Mouse (Mus musculus): Measurements from ENCODE around the gene Surf4. TPM values are rescaled to one million over a fixed set of nuclear protein-coding genes. Genes with fewer than 3 reads are reported as not detected.

Surf4 gene
- polyA plus RNA-seq, 1 experiment = 102 TPM

- TF ChIP-seq CTCF (IDR thresholded peaks at IDR 0.05; ENCODE audit: borderline replicate concordance, extremely low read depth, insufficient read depth, insufficient read length) (no peak), POLR2A (IDR thresholded peaks at IDR 0.05; ENCODE audit: borderline replicate concordance, extremely low read depth, insufficient read depth, insufficient read length, poor library complexity, severe bottlenecking) (no peak)
- DNase-seq (ENCODE audit: low read depth) = no peak
Measured at GRCm38 (mm10) chr2:26954735-26955395, 21.1 kb upstream of the Surf4 start.

GRCm38 (mm10) chr2:26952866-26953265, 19.1 kb upstream of the Surf4 start:
- TF ChIP-seq POLR2A (IDR thresholded peaks at IDR 0.05; ENCODE audit: borderline replicate concordance, extremely low read depth, insufficient read depth, insufficient read length, poor library complexity, severe bottlenecking) = no peak
- TF ChIP-seq CTCF (IDR thresholded peaks at IDR 0.05; ENCODE audit: borderline replicate concordance, extremely low read depth, insufficient read depth, insufficient read length) = no peak
- DNase-seq (ENCODE audit: low read depth) = no peak

- no peak for TF ChIP-seq CTCF (IDR thresholded peaks at IDR 0.05; ENCODE audit: borderline replicate concordance, extremely low read depth, insufficient read depth, insufficient read length)
- no peak for DNase-seq (ENCODE audit: low read depth)
Measured at GRCm38 (mm10) chr2:26952193-26952592, 18.5 kb upstream of the Surf4 start.

- TF ChIP-seq CTCF (IDR thresholded peaks at IDR 0.05; ENCODE audit: borderline replicate concordance, extremely low read depth, insufficient read depth, insufficient read length) = no peak
- TF ChIP-seq POLR2A (IDR thresholded peaks at IDR 0.05; ENCODE audit: borderline replicate concordance, extremely low read depth, insufficient read depth, insufficient read length, poor library complexity, severe bottlenecking) = no peak
Measured at GRCm38 (mm10) chr2:26951346-26951905, 17.7 kb upstream of the Surf4 start.

GRCm38 (mm10) chr2:26950411-26950810, 16.7 kb upstream of the Surf4 start:
- no peak for DNase-seq (ENCODE audit: low read depth)
- TF ChIP-seq CTCF (IDR thresholded peaks at IDR 0.05; ENCODE audit: borderline replicate concordance, extremely low read depth, insufficient read depth, insufficient read length) = no peak
- TF ChIP-seq POLR2A (IDR thresholded peaks at IDR 0.05; ENCODE audit: borderline replicate concordance, extremely low read depth, insufficient read depth, insufficient read length, poor library complexity, severe bottlenecking) = no peak

More at GRCm38 (mm10) chr2:26951346-26951905, 17.7 kb upstream of the Surf4 start:
- no peak for DNase-seq (ENCODE audit: low read depth)

- no peak for DNase-seq (ENCODE audit: low read depth)
- no peak for TF ChIP-seq CTCF (IDR thresholded peaks at IDR 0.05; ENCODE audit: borderline replicate concordance, extremely low read depth, insufficient read depth, insufficient read length)
- no peak for TF ChIP-seq POLR2A (IDR thresholded peaks at IDR 0.05; ENCODE audit: borderline replicate concordance, extremely low read depth, insufficient read depth, insufficient read length, poor library complexity, severe bottlenecking)
Measured at GRCm38 (mm10) chr2:26943253-26943652, 9.5 kb upstream of the Surf4 start.

- no peak for DNase-seq (ENCODE audit: low read depth)
- TF ChIP-seq POLR2A (IDR thresholded peaks at IDR 0.05; ENCODE audit: borderline replicate concordance, extremely low read depth, insufficient read depth, insufficient read length, poor library complexity, severe bottlenecking) = no peak
- TF ChIP-seq CTCF (IDR thresholded peaks at IDR 0.05; ENCODE audit: borderline replicate concordance, extremely low read depth, insufficient read depth, insufficient read length) = no peak
Measured at GRCm38 (mm10) chr2:26941539-26941938, 7.8 kb upstream of the Surf4 start.

GRCm38 (mm10) chr2:26936425-26936824, 2.7 kb upstream of the Surf4 start:
- TF ChIP-seq CTCF (IDR thresholded peaks at IDR 0.05; ENCODE audit: borderline replicate concordance, extremely low read depth, insufficient read depth, insufficient read length) (no peak), POLR2A (IDR thresholded peaks at IDR 0.05; ENCODE audit: borderline replicate concordance, extremely low read depth, insufficient read depth, insufficient read length, poor library complexity, severe bottlenecking) (no peak)
- DNase-seq (ENCODE audit: low read depth) = no peak

- TF ChIP-seq CTCF (IDR thresholded peaks at IDR 0.05; ENCODE audit: borderline replicate concordance, extremely low read depth, insufficient read depth, insufficient read length) (no peak), POLR2A (IDR thresholded peaks at IDR 0.05; ENCODE audit: borderline replicate concordance, extremely low read depth, insufficient read depth, insufficient read length, poor library complexity, severe bottlenecking) (no peak)
- no peak for DNase-seq (ENCODE audit: low read depth)
Measured at GRCm38 (mm10) chr2:26935286-26935685, 1.6 kb upstream of the Surf4 start.

GRCm38 (mm10) chr2:26932473-26933303, 1.0 kb downstream of the Surf4 start:
- TF ChIP-seq CTCF (IDR thresholded peaks at IDR 0.05; ENCODE audit: borderline replicate concordance, extremely low read depth, insufficient read depth, insufficient read length) (no peak), POLR2A (IDR thresholded peaks at IDR 0.05; ENCODE audit: borderline replicate concordance, extremely low read depth, insufficient read depth, insufficient read length, poor library complexity, severe bottlenecking) (no peak)
- peak; percentile 18 for DNase-seq (ENCODE audit: low read depth)

GRCm38 (mm10) chr2:26930390-26930789, 3.3 kb downstream of the Surf4 start:
- peak; percentile 79 for DNase-seq (ENCODE audit: low read depth)
- TF ChIP-seq CTCF (IDR thresholded peaks at IDR 0.05; ENCODE audit: borderline replicate concordance, extremely low read depth, insufficient read depth, insufficient read length) (peak; percentile 58; the same call in 1 of the 2 replicates), POLR2A (IDR thresholded peaks at IDR 0.05; ENCODE audit: borderline replicate concordance, extremely low read depth, insufficient read depth, insufficient read length, poor library complexity, severe bottlenecking) (no peak)

All from brain, embryonic 14.5 days (tissue).